Mouse (Mus musculus): ENCODE data around the gene Gmnn. TPM values are rescaled to one million over a fixed set of nuclear protein-coding genes. Genes with fewer than 3 reads are reported as not detected.
A peak's percentile ranks its signal among the peaks of the same experiment; 100 is the strongest.

The Gmnn gene
- polyA plus RNA-seq (2014; fragmentation: Nextera tagmentation; extraction: Ambion mirVana) = 20.6 and 22.1 TPM in 2 replicates

- Histone ChIP-seq H3K36me3 (replicated peaks; ENCODE audit: control insufficient read depth, insufficient read depth) (no peaks in the 10 kb centered on the region), H3K9ac (peak within 1 kb of the TSS; percentile 55), H3K27me3 (ENCODE audit: control insufficient read depth, insufficient read depth, low read length) (no peaks in the 10 kb centered on the region), H3K4me3 (replicated peaks; ENCODE audit: low read length) (peak within 1 kb of the TSS; percentile 91), H3K9me3 (ENCODE audit: control insufficient read depth, low read length) (no peaks in the 10 kb centered on the region), H3K4me1 (replicated peaks; ENCODE audit: control insufficient read depth, insufficient read depth, low read length) (peaks cover 5% of the 10 kb centered on the region; the same call in 1 of the 2 replicates), H3K4me2 (replicated peaks) (peak within 1 kb of the TSS; percentile 57), H3K27ac (0 out of 2 replicates have a peak within 1 kb of the TSS, but pooled peaks have one; percentile 39)
- ATAC-seq (ENCODE audit: low FRiP score) (peak; percentile 96), DNase-seq (ENCODE audit: low spot score) (peak; percentile 82)
- WGBS = under 1% methylated on average over 78 of the region's 79 CpGs
Measured at GRCm38 (mm10) chr13:24761403-24762227, at the start of gene Gmnn. Gene Gmnn (minus strand): TSS chr13:24761923.

- Histone ChIP-seq H3K27ac (no peak overlapping the region), H3K9ac (no peak overlapping the region), H3K36me3 (replicated peaks; ENCODE audit: control insufficient read depth, insufficient read depth) (peaks cover 60% of the 10 kb centered on the region), H3K9me3 (ENCODE audit: control insufficient read depth, low read length) (no peaks in the 10 kb centered on the region), H3K4me2 (replicated peaks) (no peak overlapping the region), H3K27me3 (ENCODE audit: control insufficient read depth, insufficient read depth, low read length) (no peaks in the 10 kb centered on the region), H3K4me3 (replicated peaks; ENCODE audit: low read length) (no peak overlapping the region), H3K4me1 (replicated peaks; ENCODE audit: control insufficient read depth, insufficient read depth, low read length) (peaks cover 25% of the 10 kb centered on the region)
- ATAC-seq (ENCODE audit: low FRiP score) (no peak), DNase-seq (ENCODE audit: low spot score) (no peak)
Measured at GRCm38 (mm10) chr13:24806079-24806478, 44.4 kb upstream of the Gmnn start.

- Histone ChIP-seq H3K4me1 (replicated peaks; ENCODE audit: control insufficient read depth, insufficient read depth, low read length) (peaks cover 30% of the 10 kb centered on the region), H3K36me3 (replicated peaks; ENCODE audit: control insufficient read depth, insufficient read depth) (peaks cover 34% of the 10 kb centered on the region), H3K27ac (no peak overlapping the region), H3K4me3 (replicated peaks; ENCODE audit: low read length) (peak overlapping the region; percentile 96), H3K27me3 (ENCODE audit: control insufficient read depth, insufficient read depth, low read length) (no peaks in the 10 kb centered on the region), H3K9ac (peak overlapping the region; percentile 92), H3K4me2 (replicated peaks) (peak overlapping the region; percentile 70), H3K9me3 (ENCODE audit: control insufficient read depth, low read length) (no peaks in the 10 kb centered on the region)
- DNase-seq (ENCODE audit: low spot score) (no peak), ATAC-seq (ENCODE audit: low FRiP score) (no peak)
- WGBS = 25% methylated on average over 2 of the region's 2 CpGs
Measured at GRCm38 (mm10) chr13:24803196-24803595, 41.5 kb upstream of the Gmnn start.

GRCm38 (mm10) chr13:24802131-24802691 lies 40.5 kb upstream of the Gmnn start:
- ATAC-seq (ENCODE audit: low FRiP score) (no peak), DNase-seq (ENCODE audit: low spot score) (peak; percentile 35)
- Histone ChIP-seq H3K36me3 (replicated peaks; ENCODE audit: control insufficient read depth, insufficient read depth) (peaks cover 24% of the 10 kb centered on the region), H3K4me1 (replicated peaks; ENCODE audit: control insufficient read depth, insufficient read depth, low read length) (peaks cover 30% of the 10 kb centered on the region), H3K9ac (peak overlapping the region; percentile 92), H3K9me3 (ENCODE audit: control insufficient read depth, low read length) (no peaks in the 10 kb centered on the region), H3K27me3 (ENCODE audit: control insufficient read depth, insufficient read depth, low read length) (no peaks in the 10 kb centered on the region), H3K4me3 (replicated peaks; ENCODE audit: low read length) (peak overlapping the region; percentile 96), H3K4me2 (replicated peaks) (peak overlapping the region; percentile 70), H3K27ac (peak overlapping the region; percentile 97)
- WGBS = 0% methylated on average over 26 of the region's 26 CpGs

GRCm38 (mm10) chr13:24801308-24801921 lies 39.7 kb upstream of the Gmnn start, which contains the start of gene BC005537:
Gene BC005537 (plus strand): TSS chr13:24801657.
- H3K4me1 ChIP-seq (replicated peaks; ENCODE audit: control insufficient read depth, insufficient read depth, low read length) = peaks cover 30% of the 10 kb centered on the region
- peak within 1 kb of the TSS; percentile 96 for H3K4me3 ChIP-seq (replicated peaks; ENCODE audit: low read length)
- under 1% methylated on average over 40 of the region's 74 CpGs for WGBS
- no peaks in the 10 kb centered on the region for H3K27me3 ChIP-seq (ENCODE audit: control insufficient read depth, insufficient read depth, low read length)
- no peaks in the 10 kb centered on the region for H3K9me3 ChIP-seq (ENCODE audit: control insufficient read depth, low read length)
- DNase-seq (ENCODE audit: low spot score) = peak; percentile 63
- peaks cover 18% of the 10 kb centered on the region for H3K36me3 ChIP-seq (replicated peaks; ENCODE audit: control insufficient read depth, insufficient read depth)
- ATAC-seq (ENCODE audit: low FRiP score) = peak; percentile 59
- H3K4me2 ChIP-seq (replicated peaks) = peak within 1 kb of the TSS; percentile 70
- peak within 1 kb of the TSS; percentile 97 for H3K27ac ChIP-seq
- peak within 1 kb of the TSS; percentile 92 for H3K9ac ChIP-seq

GRCm38 (mm10) chr13:24800674-24801307 lies 39.1 kb upstream of the Gmnn start:
- H3K27ac ChIP-seq = peak overlapping the region; percentile 97
- WGBS = under 1% methylated on average over 42 of the region's 42 CpGs
- peaks cover 30% of the 10 kb centered on the region for H3K4me1 ChIP-seq (replicated peaks; ENCODE audit: control insufficient read depth, insufficient read depth, low read length)
- peak overlapping the region; percentile 70 for H3K4me2 ChIP-seq (replicated peaks)
- DNase-seq (ENCODE audit: low spot score) (peak; percentile 98), ATAC-seq (ENCODE audit: low FRiP score) (peak; percentile 96)
- peak overlapping the region; percentile 96 for H3K4me3 ChIP-seq (replicated peaks; ENCODE audit: low read length)
- H3K36me3 ChIP-seq (replicated peaks; ENCODE audit: control insufficient read depth, insufficient read depth) = peaks cover 12% of the 10 kb centered on the region
- H3K9ac ChIP-seq = peak overlapping the region; percentile 92
- no peaks in the 10 kb centered on the region for H3K9me3 ChIP-seq (ENCODE audit: control insufficient read depth, low read length)
- no peaks in the 10 kb centered on the region for H3K27me3 ChIP-seq (ENCODE audit: control insufficient read depth, insufficient read depth, low read length)

- H3K36me3 ChIP-seq (replicated peaks; ENCODE audit: control insufficient read depth, insufficient read depth) = peaks cover 5% of the 10 kb centered on the region; the same call in 1 of the 2 replicates
- peak overlapping the region; percentile 63 for H3K9ac ChIP-seq
- DNase-seq (ENCODE audit: low spot score) (peak; percentile 47), ATAC-seq (ENCODE audit: low FRiP score) (peak; percentile 54; the same call in 1 of the 2 replicates)
- H3K27me3 ChIP-seq (ENCODE audit: control insufficient read depth, insufficient read depth, low read length) = no peaks in the 10 kb centered on the region
- peak overlapping the region; percentile 76 for H3K27ac ChIP-seq
- H3K9me3 ChIP-seq (ENCODE audit: control insufficient read depth, low read length) = no peaks in the 10 kb centered on the region
- H3K4me3 ChIP-seq (replicated peaks; ENCODE audit: low read length) = peak overlapping the region; percentile 96
- H3K4me1 ChIP-seq (replicated peaks; ENCODE audit: control insufficient read depth, insufficient read depth, low read length) = peaks cover 30% of the 10 kb centered on the region
- H3K4me2 ChIP-seq (replicated peaks) = peak overlapping the region; percentile 70
- 1% methylated on average over 31 of the region's 31 CpGs for WGBS
Measured at GRCm38 (mm10) chr13:24799925-24800673, 38.4 kb upstream of the Gmnn start.

- peaks cover 26% of the 10 kb centered on the region for H3K4me1 ChIP-seq (replicated peaks; ENCODE audit: control insufficient read depth, insufficient read depth, low read length)
- H3K27ac ChIP-seq = no peak overlapping the region
- WGBS = 74% methylated on average over 5 of the region's 5 CpGs
- ATAC-seq (ENCODE audit: low FRiP score) = no peak
- H3K4me3 ChIP-seq (replicated peaks; ENCODE audit: low read length) = peak overlapping the region; percentile 96
- H3K36me3 ChIP-seq (replicated peaks; ENCODE audit: control insufficient read depth, insufficient read depth) = no peaks in the 10 kb centered on the region
- H3K27me3 ChIP-seq (ENCODE audit: control insufficient read depth, insufficient read depth, low read length) = no peaks in the 10 kb centered on the region
- no peaks in the 10 kb centered on the region for H3K9me3 ChIP-seq (ENCODE audit: control insufficient read depth, low read length)
- H3K9ac ChIP-seq = peak overlapping the region; percentile 63
- no peak for DNase-seq (ENCODE audit: low spot score)
- peak overlapping the region; percentile 70 for H3K4me2 ChIP-seq (replicated peaks)
Measured at GRCm38 (mm10) chr13:24799378-24799777, 37.7 kb upstream of the Gmnn start.
